Mouse (Mus musculus) skeletal muscle tissue, adult 2 months (tissue): ENCODE measurements around the gene Gm3336.
A peak's percentile ranks its signal among the peaks of the same experiment; 100 is the strongest.

ENCODE experiments used
- DNase-seq: peaks from one replicate; pipeline ENCODE4 v3.0.0-alpha.2; 2012; ENCODE audit warnings: low read depth, low spot score

Gene Gm3336

GRCm38 (mm10) chr8:70718297-70718696 is at the start of gene Gm3336:
TSS of gene Gm3336 (plus strand) at chr8:70718543.
- DNase-seq: no peak

GRCm38 (mm10) chr8:70671615-70672324 is 46.6 kb upstream of the Gm3336 start:
- peak; percentile 85 for DNase-seq

GRCm38 (mm10) chr8:70672325-70673078 is 45.8 kb upstream of the Gm3336 start:
- DNase-seq: no peak

- peak; percentile 100 for DNase-seq
Observed at GRCm38 (mm10) chr8:70673079-70673856, 45.1 kb upstream of the Gm3336 start, which contains the start of gene Lsm4. TSS of gene Lsm4 (plus strand) at chr8:70673248.

GRCm38 (mm10) chr8:70674109-70674508 is 44.2 kb upstream of the Gm3336 start:
- no peak for DNase-seq

GRCm38 (mm10) chr8:70674716-70675115 is 43.6 kb upstream of the Gm3336 start:
- no peak for DNase-seq

- DNase-seq: no peak
Observed at GRCm38 (mm10) chr8:70675336-70675735, 43.0 kb upstream of the Gm3336 start.

GRCm38 (mm10) chr8:70677451-70678080 is 40.8 kb upstream of the Gm3336 start:
- DNase-seq: no peak

- DNase-seq: no peak
Observed at GRCm38 (mm10) chr8:70678679-70679078, 39.7 kb upstream of the Gm3336 start.

- DNase-seq: no peak
Observed at GRCm38 (mm10) chr8:70679404-70679803, 38.9 kb upstream of the Gm3336 start.

GRCm38 (mm10) chr8:70680039-70680438 is 38.3 kb upstream of the Gm3336 start:
- no peak for DNase-seq

- peak; percentile 56 for DNase-seq
Observed at GRCm38 (mm10) chr8:70681410-70681809, 36.9 kb upstream of the Gm3336 start.

GRCm38 (mm10) chr8:70682193-70682592 is 36.1 kb upstream of the Gm3336 start:
- peak; percentile 89 for DNase-seq

- no peak for DNase-seq
Observed at GRCm38 (mm10) chr8:70682692-70683091, 35.7 kb upstream of the Gm3336 start.

- DNase-seq: no peak
Observed at GRCm38 (mm10) chr8:70684291-70684690, 34.1 kb upstream of the Gm3336 start.

GRCm38 (mm10) chr8:70687576-70687975 is 30.8 kb upstream of the Gm3336 start:
- DNase-seq: peak; percentile 89

GRCm38 (mm10) chr8:70688136-70688535 is 30.2 kb upstream of the Gm3336 start:
- DNase-seq: no peak

- DNase-seq: no peak
Observed at GRCm38 (mm10) chr8:70689892-70690390, 28.4 kb upstream of the Gm3336 start.

- no peak for DNase-seq
Observed at GRCm38 (mm10) chr8:70691230-70691629, 27.1 kb upstream of the Gm3336 start.

- DNase-seq: no peak
Observed at GRCm38 (mm10) chr8:70691727-70692231, 26.6 kb upstream of the Gm3336 start.

GRCm38 (mm10) chr8:70693636-70694035 is 24.7 kb upstream of the Gm3336 start:
- DNase-seq: no peak
